Mouse (Mus musculus) mouse embryonic stem cell (cell line): ENCODE results near the gene Limch1.

ENCODE experiments used
- in situ Hi-C, 2 experiments: fragments of 300-500 bp; cut with MboI; formaldehyde crosslinking; loops; 1 replicate in 1 of 2; 3 replicates in 1 of 2; pipeline ENCODE4 v1.14.3; 2019 to 2020; ENCODE audit warnings: low sequenced_read_pairs in 2 of 2, low pct_unique_long_range_greater_than_20kb in 1 of 2, mixed read lengths in 1 of 2; ENCODE audit not compliant: unreplicated experiment in 1 of 2

Gene Limch1

GRCm38 (mm10) chr5:66809016-66809570 is 63.5 kb downstream of the Limch1 start:
- in situ Hi-C loops = no loop called here

GRCm38 (mm10) chr5:66810396-66810795 is 64.8 kb downstream of the Limch1 start:
- in situ Hi-C loops = no loop called here

- in situ Hi-C loops = no loop called here
Measured at GRCm38 (mm10) chr5:66814674-66815073, 69.0 kb downstream of the Limch1 start.

- in situ Hi-C loops = no loop called here
Measured at GRCm38 (mm10) chr5:66815877-66816276, 70.2 kb downstream of the Limch1 start.

GRCm38 (mm10) chr5:66816751-66817150 is 71.1 kb downstream of the Limch1 start:
- in situ Hi-C loops = no loop called here

- in situ Hi-C loops = no loop called here
Measured at GRCm38 (mm10) chr5:66817184-66817956, 71.7 kb downstream of the Limch1 start.

GRCm38 (mm10) chr5:66822500-66823205 is 77.0 kb downstream of the Limch1 start:
- in situ Hi-C loops = no loop called here

GRCm38 (mm10) chr5:66825586-66825985 is 80.0 kb downstream of the Limch1 start:
- in situ Hi-C loops = no loop called here

GRCm38 (mm10) chr5:66826844-66827243 is 81.2 kb downstream of the Limch1 start:
- in situ Hi-C loops = no loop called here

- in situ Hi-C loops = no loop called here
Measured at GRCm38 (mm10) chr5:66829505-66829904, 83.9 kb downstream of the Limch1 start.

GRCm38 (mm10) chr5:66830206-66830605 is 84.6 kb downstream of the Limch1 start:
- in situ Hi-C loops = no loop called here

GRCm38 (mm10) chr5:66834756-66835155 is 89.1 kb downstream of the Limch1 start:
- in situ Hi-C loops = no loop called here

GRCm38 (mm10) chr5:66836892-66837291 is 91.3 kb downstream of the Limch1 start:
- in situ Hi-C loops = no loop called here

- in situ Hi-C loops = no loop called here
Measured at GRCm38 (mm10) chr5:66841971-66842370, 96.3 kb downstream of the Limch1 start.

- in situ Hi-C loops = no loop called here
Measured at GRCm38 (mm10) chr5:66842776-66843175, 97.1 kb downstream of the Limch1 start.

GRCm38 (mm10) chr5:66848136-66848535 is 102.5 kb downstream of the Limch1 start:
- in situ Hi-C loops = no loop called here

GRCm38 (mm10) chr5:66849148-66849547 is 103.5 kb downstream of the Limch1 start:
- in situ Hi-C loops = no loop called here

GRCm38 (mm10) chr5:66850721-66851251 is 105.2 kb downstream of the Limch1 start:
- in situ Hi-C loops = no loop called here

GRCm38 (mm10) chr5:66851708-66852107 is 106.1 kb downstream of the Limch1 start:
- in situ Hi-C loops = no loop called here
